ENCODE assay signal across 8 mouse cellular contexts in the genomic region with DNA sequence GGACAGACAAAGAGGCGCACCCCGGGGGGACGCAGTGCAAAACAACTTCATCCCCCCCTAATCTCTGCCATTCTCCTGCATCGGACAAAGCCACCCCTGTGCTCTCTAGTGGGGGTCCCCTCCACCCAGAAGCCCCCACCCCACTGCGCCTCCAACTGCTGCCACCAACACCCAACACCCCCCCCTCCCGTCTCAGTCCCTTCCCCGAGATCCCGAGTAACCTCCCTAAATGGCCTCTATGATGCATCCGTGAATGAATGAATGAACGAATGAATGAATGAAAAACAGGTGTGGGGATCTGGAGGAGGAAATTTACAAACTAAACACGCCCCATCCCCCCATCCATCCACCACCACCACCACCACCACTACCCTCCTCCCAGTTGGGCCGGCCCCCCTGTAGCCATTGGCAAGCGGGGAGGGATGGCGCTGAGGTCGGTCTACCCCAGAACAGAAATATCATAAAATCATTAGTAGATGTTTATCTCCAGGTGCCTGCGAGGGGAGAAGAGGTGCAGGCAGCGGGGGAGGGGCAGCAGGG. TPM values are rescaled to one million over a fixed set of nuclear protein-coding genes. Genes with fewer than 3 reads are reported as not detected.
DNase-seq lines count a peak whose midpoint lies in the region; ATAC-seq and TF ChIP-seq lines count a peak whose summit lies in the region.

No protein-coding gene starts in this region.

- peak overlapping the region; percentile 95 for H3K4me2 ChIP-seq in kidney, postnatal 0 days (ENCODE audit: low read length)
- H3K4me2 ChIP-seq in midbrain, postnatal 0 days (ENCODE audit: low read depth, low read length, poor library complexity, severe bottlenecking): peak overlapping the region; percentile 88

- no peaks in the 10 kb centered on the region for H3K27me3 ChIP-seq in forebrain, embryonic 10.5 days (ENCODE audit: poor library complexity, severe bottlenecking)
- no peaks in the 10 kb centered on the region for H3K27me3 ChIP-seq in kidney, postnatal 0 days (ENCODE audit: insufficient read depth, low read length)
- no peaks in the 10 kb centered on the region for H3K27me3 ChIP-seq in midbrain, postnatal 0 days (ENCODE audit: insufficient read depth, low read length)

- H3K9me3 ChIP-seq in forebrain, embryonic 10.5 days: no peaks in the 10 kb centered on the region
- no peaks in the 10 kb centered on the region for H3K9me3 ChIP-seq in kidney, postnatal 0 days (replicated peaks; ENCODE audit: low read length)
- H3K9me3 ChIP-seq in midbrain, postnatal 0 days (ENCODE audit: low read length): no peaks in the 10 kb centered on the region

- H3K4me1 ChIP-seq in forebrain, embryonic 10.5 days: peaks cover 47% of the 10 kb centered on the region
- H3K4me1 ChIP-seq in kidney, postnatal 0 days (replicated peaks; ENCODE audit: insufficient read depth, low read length): no peaks in the 10 kb centered on the region; the same call in 1 of the 2 replicates
- H3K4me1 ChIP-seq in midbrain, postnatal 0 days (ENCODE audit: insufficient read depth, low read length): 0 out of 2 replicates have a peak, but pooled peaks cover 6% of the 10 kb centered on the region

- H3K4me3 ChIP-seq in forebrain, embryonic 10.5 days: peak overlapping the region; percentile 86
- peak overlapping the region; percentile 86 for H3K4me3 ChIP-seq in kidney, postnatal 0 days (replicated peaks; ENCODE audit: low read depth, low read length)
- H3K4me3 ChIP-seq in midbrain, postnatal 0 days (ENCODE audit: low read depth, low read length): peak overlapping the region; percentile 88

- peak overlapping the region; percentile 90 for H3K27ac ChIP-seq in forebrain, embryonic 10.5 days
- H3K27ac ChIP-seq in kidney, postnatal 0 days: peak overlapping the region; percentile 85
- 0 out of 2 replicates have a peak overlapping the region, but pooled peaks have one; percentile 72 for H3K27ac ChIP-seq in midbrain, postnatal 0 days (ENCODE audit: low read depth, low read length)

- peak; percentile 24 for DNase-seq in kidney, adult 11 months
- no peak for DNase-seq in kidney, adult 8-10 months
- DNase-seq in brain, adult 2 months (ENCODE audit: low read depth, low spot score): peak; percentile 23
- DNase-seq in forebrain, embryonic 10.5 days (ENCODE audit: extremely low spot score, low spot score): peak; percentile 19
- no peak for DNase-seq in kidney, postnatal 0 days (ENCODE audit: low spot score)
- DNase-seq in midbrain, postnatal 0 days (ENCODE audit: low spot score): peak; percentile 10
- DNase-seq in frontal cortex, postnatal 25 days (ENCODE audit: low spot score in 2 of 2): no peak
- DNase-seq in spleen, postnatal 36 days (ENCODE audit: low spot score in 2 of 2): no peak

- 2% methylated on average over 16 of the region's 17 CpGs for WGBS in forebrain, embryonic 10.5 days
- 2% methylated on average over 17 of the region's 17 CpGs for WGBS in kidney, postnatal 0 days
- WGBS in midbrain, postnatal 0 days: under 1% methylated on average over 17 of the region's 17 CpGs

- ATAC-seq in kidney, postnatal 0 days (replicated peaks; ENCODE audit: low FRiP score, low read depth): no peak
- peak; percentile 7; the same call in 1 of the 2 replicates for ATAC-seq in midbrain, postnatal 0 days (ENCODE audit: low FRiP score)

- no peak for TF ChIP-seq CTCF in kidney, postnatal 0 days (IDR thresholded peaks at IDR 0.05; ENCODE audit: low read depth)
- no peak for TF ChIP-seq CTCF in midbrain, postnatal 0 days (IDR thresholded peaks at IDR 0.05)

- H3K9ac ChIP-seq in kidney, postnatal 0 days (ENCODE audit: low read depth, low read length): peak overlapping the region; percentile 89
- peak overlapping the region; percentile 77 for H3K9ac ChIP-seq in midbrain, postnatal 0 days (replicated peaks; ENCODE audit: low read length, poor library complexity, severe bottlenecking)

- H3K36me3 ChIP-seq in forebrain, embryonic 10.5 days (replicated peaks): peaks cover 2% of the 10 kb centered on the region; the same call in 1 of the 2 replicates
- H3K36me3 ChIP-seq in kidney, postnatal 0 days (ENCODE audit: insufficient read depth, low read length): no peaks in the 10 kb centered on the region
- H3K36me3 ChIP-seq in midbrain, postnatal 0 days (ENCODE audit: insufficient read depth, low read length): no peaks in the 10 kb centered on the region

RNA-seq across cellular contexts. Expression of gene Castor2, which starts 0.8 kb away (rescaled TPM):
- polyA plus RNA-seq in forebrain, embryonic 10.5 days (2016; fragmentation: Nextera tagmentation; extraction: Ambion mirVana): 7.9 and 8.8 TPM in 2 replicates
- 13.0 and 15.8 TPM in 2 replicates for polyA plus RNA-seq in kidney, postnatal 0 days (2015; fragmentation: Nextera tagmentation; extraction: Ambion mirVana)
- 32.3 and 33.6 TPM in 2 replicates for total RNA-seq in midbrain, postnatal 0 days (2014; rRNA removed)
- 27.0 and 27.6 TPM in 2 replicates for polyA plus RNA-seq in midbrain, postnatal 0 days (2015; fragmentation: Nextera tagmentation; extraction: Ambion mirVana)

Comparison
In these comparisons a context has a peak if more than half of its experiments do, and no peak if none do; other contexts are left out.
1. DNase-seq: peak in kidney, adult 11 months (single experiment), brain, adult 2 months (single experiment), forebrain, embryonic 10.5 days (single experiment) and midbrain, postnatal 0 days (single experiment); none in kidney, adult 8-10 months (0 of 2), kidney, postnatal 0 days (single experiment), frontal cortex, postnatal 25 days (0 of 2) and spleen, postnatal 36 days (0 of 2).
2. Peak in every context shown above with its lines, with median percentiles within 50 percentile points of each other: H3K27ac ChIP-seq and H3K4me3 ChIP-seq.